8 mouse cellular contexts compared by ENCODE assay signal in genomic region chr10:69533505-69534388, GRCm38 (mm10).
A peak's percentile ranks its signal among the peaks of the same experiment; 100 is the strongest.
DNase-seq lines count a peak whose midpoint lies in the region; ATAC-seq lines count a peak whose summit lies in the region.

No protein-coding gene starts in this region.

- DNase-seq in adrenal gland, adult 2 months, result peak; percentile 26
- DNase-seq in adrenal gland, postnatal 4 days (ENCODE audit: low spot score in 2 of 2), result no peak
- peak; percentile 11 to 29 for DNase-seq in heart, adult 9 months (ENCODE audit: low spot score in 2 of 2)
- no peak for DNase-seq in thymus, postnatal 0 days (ENCODE audit: low spot score)

- no peaks in the 10 kb centered on the region for H3K9me3 ChIP-seq in embryonic facial prominence, embryonic 13.5 days
- no peaks in the 10 kb centered on the region for H3K9me3 ChIP-seq in kidney, embryonic 14.5 days (ENCODE audit: control insufficient read depth, low read length)
- no peaks in the 10 kb centered on the region for H3K9me3 ChIP-seq in limb, embryonic 13.5 days
- H3K9me3 ChIP-seq in neural tube, embryonic 13.5 days, result no peaks in the 10 kb centered on the region

- H3K4me1 ChIP-seq in embryonic facial prominence, embryonic 13.5 days, result peaks cover 42% of the 10 kb centered on the region
- peaks cover 17% of the 10 kb centered on the region; the same call in 1 of the 2 replicates for H3K4me1 ChIP-seq in kidney, embryonic 14.5 days (ENCODE audit: control insufficient read depth, insufficient read depth, low read length)
- H3K4me1 ChIP-seq in limb, embryonic 13.5 days, result peaks cover 26% of the 10 kb centered on the region
- peaks cover 35% of the 10 kb centered on the region for H3K4me1 ChIP-seq in neural tube, embryonic 13.5 days (replicated peaks)

- no peaks in the 10 kb centered on the region for H3K36me3 ChIP-seq in embryonic facial prominence, embryonic 13.5 days
- H3K36me3 ChIP-seq in kidney, embryonic 14.5 days (ENCODE audit: control insufficient read depth, insufficient read depth, low read length), result no peaks in the 10 kb centered on the region
- no peaks in the 10 kb centered on the region for H3K36me3 ChIP-seq in limb, embryonic 13.5 days
- no peaks in the 10 kb centered on the region for H3K36me3 ChIP-seq in neural tube, embryonic 13.5 days

- peak overlapping the region; percentile 80 for H3K27ac ChIP-seq in embryonic facial prominence, embryonic 13.5 days
- H3K27ac ChIP-seq in kidney, embryonic 14.5 days (ENCODE audit: low read depth, low read length), result peak overlapping the region; percentile 30
- H3K27ac ChIP-seq in limb, embryonic 13.5 days, result peak overlapping the region; percentile 61
- peak overlapping the region; percentile 98 for H3K27ac ChIP-seq in neural tube, embryonic 13.5 days (replicated peaks)

- peak overlapping the region; percentile 76 for H3K4me2 ChIP-seq in embryonic facial prominence, embryonic 13.5 days
- peak overlapping the region; percentile 71 for H3K4me2 ChIP-seq in kidney, embryonic 14.5 days (replicated peaks; ENCODE audit: low read depth, low read length)
- H3K4me2 ChIP-seq in limb, embryonic 13.5 days (replicated peaks), result peak overlapping the region; percentile 72
- H3K4me2 ChIP-seq in neural tube, embryonic 13.5 days, result peak overlapping the region; percentile 79

- peak; percentile 77 for ATAC-seq in embryonic facial prominence, embryonic 13.5 days (ENCODE audit: insufficient number of reproducible peaks, insufficient read depth, low FRiP score, low TSS enrichment, low read depth)
- peak; percentile 63 for ATAC-seq in kidney, embryonic 14.5 days (ENCODE audit: low FRiP score, low TSS enrichment)
- ATAC-seq in limb, embryonic 13.5 days (ENCODE audit: low FRiP score, low read depth), result peak; percentile 83
- peak; percentile 71 for ATAC-seq in neural tube, embryonic 13.5 days (ENCODE audit: low read depth)

- H3K9ac ChIP-seq in embryonic facial prominence, embryonic 13.5 days, result peak overlapping the region; percentile 77
- H3K9ac ChIP-seq in kidney, embryonic 14.5 days (ENCODE audit: low read depth, low read length), result peak overlapping the region; percentile 69
- peak overlapping the region; percentile 72 for H3K9ac ChIP-seq in limb, embryonic 13.5 days
- H3K9ac ChIP-seq in neural tube, embryonic 13.5 days, result peak overlapping the region; percentile 95

- no peaks in the 10 kb centered on the region for H3K27me3 ChIP-seq in embryonic facial prominence, embryonic 13.5 days
- H3K27me3 ChIP-seq in kidney, embryonic 14.5 days (ENCODE audit: control insufficient read depth, insufficient read depth, low read length), result no peaks in the 10 kb centered on the region
- H3K27me3 ChIP-seq in limb, embryonic 13.5 days, result no peaks in the 10 kb centered on the region
- no peaks in the 10 kb centered on the region for H3K27me3 ChIP-seq in neural tube, embryonic 13.5 days

- 1% methylated on average over 22 of the region's 22 CpGs for WGBS in embryonic facial prominence, embryonic 13.5 days
- WGBS in kidney, embryonic 14.5 days, result 1% methylated on average over 22 of the region's 22 CpGs
- 2% methylated on average over 22 of the region's 22 CpGs for WGBS in limb, embryonic 13.5 days
- 2% methylated on average over 22 of the region's 22 CpGs for WGBS in neural tube, embryonic 13.5 days

- H3K4me3 ChIP-seq in embryonic facial prominence, embryonic 13.5 days, result peak overlapping the region; percentile 58
- H3K4me3 ChIP-seq in kidney, embryonic 14.5 days (ENCODE audit: low read length), result peak overlapping the region; percentile 57
- peak overlapping the region; percentile 50 for H3K4me3 ChIP-seq in limb, embryonic 13.5 days
- peak overlapping the region; percentile 76 for H3K4me3 ChIP-seq in neural tube, embryonic 13.5 days

Comparison
In these comparisons a context has a peak if more than half of its experiments do, and no peak if none do; other contexts are left out.
1. DNase-seq: peak in adrenal gland, adult 2 months (single experiment) and heart, adult 9 months (2 of 2); none in adrenal gland, postnatal 4 days (0 of 2) and thymus, postnatal 0 days (single experiment).
2. H3K27ac ChIP-seq: peak in every context shown above with its lines; median percentile 98 in neural tube, embryonic 13.5 days; 80 in embryonic facial prominence, embryonic 13.5 days; 61 in limb, embryonic 13.5 days; 30 in kidney, embryonic 14.5 days.
3. Peak in every context shown above with its lines, with median percentiles within 50 percentile points of each other: ATAC-seq, H3K4me2 ChIP-seq, H3K4me3 ChIP-seq and H3K9ac ChIP-seq.